Comparison of ENCODE assay signal across 14 mouse cellular contexts in genomic region chr13:110127613-110128258, GRCm38 (mm10).
A peak's percentile ranks its signal among the peaks of the same experiment; 100 is the strongest.
DNase-seq lines count a peak whose midpoint lies in the region; ATAC-seq lines count a peak whose summit lies in the region.
"Had no signal": no experiment of that assay in that cellular context is flagged by ENCODE, and none has a peak within 500 bp of the region (broad histone marks: within the 10 kb centered on the region; RNA-seq: fewer than 3 reads in every experiment).

No protein-coding gene starts in this region.

- 48% methylated on average over 12 of the region's 12 CpGs for WGBS in forebrain, embryonic 15.5 days
- WGBS in midbrain, embryonic 15.5 days: 42% methylated on average over 12 of the region's 12 CpGs

- H3K36me3 ChIP-seq in forebrain, embryonic 15.5 days: no peaks in the 10 kb centered on the region
- no peaks in the 10 kb centered on the region for H3K36me3 ChIP-seq in midbrain, embryonic 15.5 days (replicated peaks)
- H3K36me3 ChIP-seq: liver, embryonic 12.5 days had no signal

- DNase-seq in cerebellum, postnatal 10 days: peak; percentile 44 to 47
- DNase-seq in cerebellum, adult 9-11 months: no peak
- peak; percentile 22 for DNase-seq in left cerebral cortex, postnatal 4 days
- DNase-seq in left cerebral cortex, adult 18-20 months (ENCODE audit: low spot score in 2 of 2): no peak
- no peak for DNase-seq in cerebellum, adult 8-10 months
- DNase-seq in kidney, postnatal 25 days: no peak
- DNase-seq: cerebellum, adult 18-20 months; kidney, postnatal 36 days; lung, postnatal 10 days; thymus, adult 2 months had no signal

- peak overlapping the region; percentile 10; the same call in 1 of the 2 replicates for H3K4me2 ChIP-seq in forebrain, embryonic 15.5 days (replicated peaks)
- peak overlapping the region; percentile 22; the same call in 1 of the 2 replicates for H3K4me2 ChIP-seq in midbrain, embryonic 15.5 days
- H3K4me2 ChIP-seq: liver, embryonic 12.5 days had no signal

- H3K27me3 ChIP-seq in forebrain, embryonic 15.5 days: no peaks in the 10 kb centered on the region
- no peaks in the 10 kb centered on the region for H3K27me3 ChIP-seq in midbrain, embryonic 15.5 days (replicated peaks)
- H3K27me3 ChIP-seq: liver, embryonic 12.5 days had no signal

- no peak overlapping the region for H3K9ac ChIP-seq in forebrain, embryonic 15.5 days (replicated peaks)
- peak overlapping the region; percentile 21; the same call in 1 of the 2 replicates for H3K9ac ChIP-seq in midbrain, embryonic 15.5 days
- H3K9ac ChIP-seq: liver, embryonic 12.5 days had no signal

- peaks cover 9% of the 10 kb centered on the region for H3K4me1 ChIP-seq in forebrain, embryonic 15.5 days
- peaks cover 22% of the 10 kb centered on the region for H3K4me1 ChIP-seq in midbrain, embryonic 15.5 days
- H3K4me1 ChIP-seq: liver, embryonic 12.5 days had no signal

- no peak overlapping the region for H3K4me3 ChIP-seq in forebrain, embryonic 15.5 days
- H3K4me3 ChIP-seq in midbrain, embryonic 15.5 days: no peak overlapping the region
- H3K4me3 ChIP-seq: liver, embryonic 12.5 days had no signal

- H3K9me3 ChIP-seq in forebrain, embryonic 15.5 days: no peaks in the 10 kb centered on the region
- no peaks in the 10 kb centered on the region for H3K9me3 ChIP-seq in midbrain, embryonic 15.5 days
- H3K9me3 ChIP-seq: liver, embryonic 12.5 days had no signal

- ATAC-seq in forebrain, embryonic 15.5 days (replicated peaks): peak; percentile 78
- peak; percentile 92 for ATAC-seq in midbrain, embryonic 15.5 days (replicated peaks)
- ATAC-seq: intestine, embryonic 16.5 days; liver, embryonic 12.5 days had no signal

- intact Hi-C loops in left cerebral cortex, postnatal 4 days (cut with DNase I): no loop called here

- peak overlapping the region; percentile 78 for H3K27ac ChIP-seq in forebrain, embryonic 15.5 days (replicated peaks)
- H3K27ac ChIP-seq in midbrain, embryonic 15.5 days: peak overlapping the region; percentile 81
- H3K27ac ChIP-seq: liver, embryonic 12.5 days had no signal

Comparison
In these comparisons a context has a peak if more than half of its experiments do, and no peak if none do; other contexts are left out.
1. DNase-seq: peak in cerebellum, postnatal 10 days (2 of 2) and left cerebral cortex, postnatal 4 days (single experiment); none in cerebellum, adult 9-11 months (single experiment), left cerebral cortex, adult 18-20 months (0 of 2), cerebellum, adult 8-10 months (single experiment) and kidney, postnatal 25 days (0 of 2).